Mouse (Mus musculus): Measurements from ENCODE around the gene Gm10718.
"Not testable (repeated sequence)": the region's sequence is repeated elsewhere in the genome, so short reads cannot be mapped to it uniquely, and the experiment has no call there.

- TF ChIP-seq CTCF (IDR thresholded peaks at IDR 0.05; ENCODE audit: borderline replicate concordance, insufficient read depth, low read depth, low read length); POLR2A (IDR thresholded peaks at IDR 0.05; ENCODE audit: borderline replicate concordance, insufficient read depth, low read length): not testable (repeated sequence)
These were observed 16.7 kb upstream of the Gm10718 start for GRCm38 (mm10) chr9:3006636-3007035.
